Mouse (Mus musculus) erythroblast, embryonic 14.5 days (primary cell): Measurements from ENCODE around the gene Saa4. TPM values are rescaled to one million over a fixed set of nuclear protein-coding genes. Genes with fewer than 3 reads are reported as not detected.
"Not testable (repeated sequence)": the region's sequence is repeated elsewhere in the genome, so short reads cannot be mapped to it uniquely, and the experiment has no call there.

Experiments
- H3K27me3 ChIP-seq: 2 replicates; pipeline ENCODE4 v1.6.1; 2012; ENCODE audit warnings: inconsistent platforms; ENCODE audit not compliant: control insufficient read depth
- H3K36me3 ChIP-seq: 2 replicates; pipeline ENCODE4 v1.6.1; 2012; ENCODE audit warnings: mild to moderate bottlenecking, inconsistent platforms; ENCODE audit not compliant: control insufficient read depth
- H3K4me1 ChIP-seq: 2 replicates; pipeline ENCODE4 v1.6.1; 2012; ENCODE audit warnings: inconsistent platforms; ENCODE audit not compliant: control insufficient read depth
- H3K4me3 ChIP-seq: replicated peaks from 2 replicates; pipeline ENCODE3; 2012; ENCODE audit warnings: moderate library complexity, mild to moderate bottlenecking, inconsistent platforms
- H3K9me3 ChIP-seq: 2 replicates; pipeline ENCODE4 v1.6.1; 2012; ENCODE audit warnings: low read length, inconsistent platforms, mixed read lengths; ENCODE audit not compliant: control insufficient read depth
- GATA1 ChIP-seq: IDR thresholded peaks from 2 replicates; pipeline ENCODE4 v1.6.1; 2012; ENCODE audit warnings: low read length, inconsistent platforms, mixed read lengths
- TAL1 ChIP-seq: IDR thresholded peaks from 3 replicates; pipeline ENCODE4 v1.6.1; 2012; ENCODE audit warnings: low read length, inconsistent platforms, mixed read lengths
- polyA plus RNA-seq: library from polyadenylated mRNA; stranded (reverse); fragments of >175 nt; gene quantifications from 2 replicates; pipeline ENCODE4 v1.2.3, GENCODE M21; 2012

The Saa4 gene
- polyA plus RNA-seq, 1 experiment = not detected

GRCm38 (mm10) chr7:46686827-46687226 lies 45.6 kb downstream of the Saa4 start:
- Histone ChIP-seq H3K27me3 (no peaks in the 10 kb centered on the region), H3K4me3 (no peak overlapping the region), H3K9me3 (no peaks in the 10 kb centered on the region), H3K36me3 (peaks cover 39% of the 10 kb centered on the region), H3K4me1 (no peaks in the 10 kb centered on the region)
- TF ChIP-seq TAL1 (no peak), GATA1 (no peak)

- Histone ChIP-seq H3K9me3 (no peaks in the 10 kb centered on the region), H3K27me3 (peaks cover 2% of the 10 kb centered on the region; the same call in 1 of the 2 replicates), H3K4me1 (no peaks in the 10 kb centered on the region), H3K4me3 (no peak overlapping the region), H3K36me3 (no peaks in the 10 kb centered on the region)
- no peak for TF ChIP-seq GATA1
- TF ChIP-seq TAL1 = no peak
These were observed 51.7 kb downstream of the Saa4 start for GRCm38 (mm10) chr7:46680732-46681131.

DNA sequence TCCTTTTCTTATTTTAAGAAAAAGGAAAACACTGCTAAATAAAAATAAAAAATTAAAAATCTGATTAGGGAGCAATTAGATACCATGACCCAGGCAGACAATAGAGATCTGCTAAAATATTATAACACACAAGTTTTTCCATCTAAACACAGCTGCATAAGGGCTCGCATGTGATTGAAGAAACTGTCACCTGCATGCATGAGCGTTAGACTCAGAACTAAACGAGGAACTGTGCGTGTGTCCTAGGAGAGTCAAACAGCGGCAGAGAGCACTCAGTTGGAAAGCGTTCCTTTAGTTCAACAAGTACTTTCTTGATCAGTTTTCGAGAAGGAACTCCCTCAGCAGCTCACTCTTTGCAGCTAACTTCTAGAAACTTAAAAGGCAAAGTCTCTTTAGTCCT lies 53.4 kb downstream of the Saa4 start:
- not testable (repeated sequence) for H3K27me3 ChIP-seq, H3K4me1 ChIP-seq, H3K4me3 ChIP-seq, H3K9me3 ChIP-seq, H3K36me3 ChIP-seq

DNA sequence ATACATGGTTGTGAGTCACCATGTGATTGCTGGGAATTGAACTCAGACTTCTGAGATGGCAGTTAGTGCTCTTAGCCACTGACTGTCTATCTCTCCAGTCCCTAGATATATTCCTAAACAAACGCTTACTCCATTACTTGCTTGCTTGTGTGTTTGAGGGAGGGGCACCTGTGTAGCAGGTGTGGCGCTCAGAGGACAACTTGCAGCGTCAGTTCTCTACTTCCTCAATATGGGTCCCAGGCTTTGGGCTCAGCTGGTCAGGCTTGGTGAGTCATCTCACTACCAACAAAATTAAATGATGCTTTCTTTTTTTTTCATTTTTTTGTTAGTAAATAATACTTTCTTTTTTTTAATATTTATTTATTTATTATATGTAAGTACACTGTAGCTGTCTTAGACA lies 54.0 kb downstream of the Saa4 start:
- Histone ChIP-seq H3K27me3 (peaks cover 2% of the 10 kb centered on the region; the same call in 1 of the 2 replicates), H3K9me3 (no peaks in the 10 kb centered on the region), H3K4me1 (no peaks in the 10 kb centered on the region), H3K36me3 (no peaks in the 10 kb centered on the region), H3K4me3 (no peak overlapping the region)
- TF ChIP-seq TAL1 (no peak), GATA1 (no peak)

Other genes with a start within 250 kb of the Saa4 start
- 0.16 and 0.26 TPM in 2 replicates for gene Sergef, start 92.8 kb downstream of the Saa4 start, polyA plus RNA-seq
- not detected in 2 replicates for gene Tph1, start 60.1 kb downstream of the Saa4 start, polyA plus RNA-seq
- 0.28 and 0.44 TPM in 2 replicates for gene Saal1, start 21.9 kb downstream of the Saa4 start, polyA plus RNA-seq
- not detected in 2 replicates for gene Saa3, start 16.9 kb downstream of the Saa4 start, polyA plus RNA-seq
- not detected in 2 replicates for gene Saa1, start 10.4 kb upstream of the Saa4 start, polyA plus RNA-seq
- not detected in 2 replicates for gene Saa2, start 19.2 kb upstream of the Saa4 start, polyA plus RNA-seq
- gene Hps5, start 63.5 kb upstream of the Saa4 start, polyA plus RNA-seq = 0.09 TPM in 2 replicates
- 0.99 and 1.7 TPM in 2 replicates for gene Gtf2h1, start 63.5 kb upstream of the Saa4 start, polyA plus RNA-seq
- gene Ldha, start 108.9 kb upstream of the Saa4 start, polyA plus RNA-seq = 12.0 and 18.0 TPM in 2 replicates
- 0.04 TPM in 1 of 2 replicates, not detected in the other for gene Ldhc, start 128.6 kb upstream of the Saa4 start, polyA plus RNA-seq
- 3.8 and 4.1 TPM in 2 replicates for gene Tsg101, start 187.4 kb upstream of the Saa4 start, polyA plus RNA-seq
- gene Uevld, start 225.9 kb upstream of the Saa4 start, polyA plus RNA-seq = 0.02 and 0.03 TPM in 2 replicates